Mouse (Mus musculus) midbrain, embryonic 12.5 days (tissue): ENCODE results near the gene Trim66. TPM values are rescaled to one million over a fixed set of nuclear protein-coding genes. Genes with fewer than 3 reads are reported as not detected.

Experiments
- ATAC-seq: fragments of 200-750 bp; cut with Nextera tagmentation; 2 replicates; pipeline ENCODE4 v1.8.0; 2017; ENCODE audit warnings: low read depth, moderate TSS enrichment, moderate library complexity; ENCODE audit not compliant: low FRiP score
- H3K27ac ChIP-seq: fragments of 300-500 bp; sonication (generic); replicated peaks from 2 replicates; pipeline ENCODE4 v1.5.1; 2016; ENCODE audit warnings: mild to moderate bottlenecking
- H3K27me3 ChIP-seq: fragments of 300-500 bp; sonication (generic); 2 replicates; pipeline ENCODE4 v1.6.1; 2016; ENCODE audit warnings: mild to moderate bottlenecking
- H3K36me3 ChIP-seq: fragments of 300-500 bp; sonication (generic); 2 replicates; pipeline ENCODE4 v1.6.1; 2016
- H3K4me1 ChIP-seq: fragments of 300-500 bp; sonication (generic); 2 replicates; pipeline ENCODE4 v1.6.1; 2016
- H3K4me2 ChIP-seq: fragments of 300-500 bp; sonication (generic); replicated peaks from 2 replicates; pipeline ENCODE4 v1.6.1; 2016; ENCODE audit warnings: mild to moderate bottlenecking, moderate library complexity
- H3K4me3 ChIP-seq: fragments of 300-500 bp; sonication (generic); 2 replicates; pipeline ENCODE4 v1.5.1; 2016; ENCODE audit warnings: mild to moderate bottlenecking
- H3K9ac ChIP-seq: fragments of 300-500 bp; sonication (generic); replicated peaks from 2 replicates; pipeline ENCODE4 v1.6.1; 2016; ENCODE audit warnings: mild to moderate bottlenecking, moderate library complexity
- H3K9me3 ChIP-seq: fragments of 300-500 bp; sonication (generic); 2 replicates; pipeline ENCODE4 v1.6.1; 2016; ENCODE audit warnings: mild to moderate bottlenecking
- WGBS: fragments of 180-500 bp; shearing (Covaris S2); methylation state at CpG from one replicate; pipeline ENCODE4 v1.1.7; 2016; 5-methylcytosine and 5-hydroxymethylcytosine counted together
- polyA plus RNA-seq: library from polyadenylated mRNA; unstranded; fragments of >200 nt; fragmentation: Nextera tagmentation; extraction: Ambion mirVana; gene quantifications from 2 replicates; pipeline ENCODE4 v1.2.1, GENCODE M21; 2016

Gene Trim66
- polyA plus RNA-seq = 0.21 and 0.23 TPM in 2 replicates

DNA sequence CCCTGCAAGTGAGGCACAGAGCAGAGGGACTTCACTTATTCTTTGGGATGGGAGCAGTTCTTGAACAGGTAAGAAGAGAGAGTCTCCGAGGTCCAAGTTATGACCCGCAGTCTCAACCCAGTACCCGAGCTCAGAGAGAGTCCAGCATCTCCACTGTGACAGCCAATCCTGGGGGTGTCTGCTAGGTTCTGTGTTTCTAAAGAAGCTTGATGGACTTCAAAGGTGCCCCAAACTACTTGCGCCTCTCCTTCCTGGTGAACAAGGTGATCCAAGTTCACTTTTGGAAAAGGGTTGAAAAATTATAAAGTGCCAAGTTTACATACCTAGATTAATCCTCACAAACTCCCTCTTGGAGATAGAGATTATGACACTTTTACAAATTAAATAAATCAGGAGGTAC is at the start of gene Trim66:
Gene Trim66, minus strand, starts transcription at position 101 of the 400 bp plus-strand sequence.
- no peak for ATAC-seq
- 84% methylated on average over 4 of the region's 4 CpGs for WGBS
- Histone ChIP-seq H3K9ac (0 out of 2 replicates have a peak within 1 kb of the TSS, but pooled peaks have one; percentile 24), H3K9me3 (no peaks in the 10 kb centered on the region), H3K36me3 (no peaks in the 10 kb centered on the region), H3K4me1 (peaks cover 8% of the 10 kb centered on the region), H3K4me3 (no peak within 1 kb of the TSS), H3K4me2 (peak within 1 kb of the TSS; percentile 32), H3K27me3 (0 out of 2 replicates have a peak, but pooled peaks cover 5% of the 10 kb centered on the region), H3K27ac (0 out of 2 replicates have a peak within 1 kb of the TSS, but pooled peaks have one; percentile 30)

- no peak for ATAC-seq
- no peak overlapping the region for H3K27ac ChIP-seq
- WGBS = 99% methylated on average over 5 of the region's 5 CpGs
Measured at GRCm38 (mm10) chr7:109546726-109547125, 38.8 kb upstream of the Trim66 start.

GRCm38 (mm10) chr7:109546186-109546585 is 38.3 kb upstream of the Trim66 start:
- H3K27ac ChIP-seq = no peak overlapping the region
- H3K4me2 ChIP-seq = no peak overlapping the region
- H3K9ac ChIP-seq = no peak overlapping the region
- ATAC-seq = no peak
- peaks cover 24% of the 10 kb centered on the region for H3K36me3 ChIP-seq
- WGBS = 92% methylated on average over 2 of the region's 2 CpGs
- no peak overlapping the region for H3K4me3 ChIP-seq
- H3K4me1 ChIP-seq = 0 out of 2 replicates have a peak, but pooled peaks cover 2% of the 10 kb centered on the region
- H3K27me3 ChIP-seq = no peaks in the 10 kb centered on the region
- H3K9me3 ChIP-seq = no peaks in the 10 kb centered on the region

More at GRCm38 (mm10) chr7:109546726-109547125, 38.8 kb upstream of the Trim66 start:
- Histone ChIP-seq H3K4me2 (no peak overlapping the region), H3K4me3 (no peak overlapping the region), H3K36me3 (peaks cover 24% of the 10 kb centered on the region), H3K9me3 (no peaks in the 10 kb centered on the region), H3K4me1 (0 out of 2 replicates have a peak, but pooled peaks cover 2% of the 10 kb centered on the region), H3K27me3 (no peaks in the 10 kb centered on the region), H3K9ac (no peak overlapping the region)

GRCm38 (mm10) chr7:109545255-109545993 is 37.5 kb upstream of the Trim66 start:
- Histone ChIP-seq H3K4me1 (0 out of 2 replicates have a peak, but pooled peaks cover 2% of the 10 kb centered on the region), H3K9me3 (no peaks in the 10 kb centered on the region), H3K4me3 (no peak overlapping the region), H3K27ac (no peak overlapping the region), H3K36me3 (peaks cover 29% of the 10 kb centered on the region), H3K4me2 (no peak overlapping the region), H3K27me3 (no peaks in the 10 kb centered on the region), H3K9ac (no peak overlapping the region)
- 83% methylated on average over 10 of the region's 10 CpGs for WGBS
- ATAC-seq = no peak

- Histone ChIP-seq H3K9me3 (no peaks in the 10 kb centered on the region), H3K27me3 (no peaks in the 10 kb centered on the region), H3K4me1 (0 out of 2 replicates have a peak, but pooled peaks cover 2% of the 10 kb centered on the region), H3K27ac (no peak overlapping the region), H3K9ac (no peak overlapping the region), H3K36me3 (peaks cover 29% of the 10 kb centered on the region), H3K4me2 (no peak overlapping the region), H3K4me3 (no peak overlapping the region)
- 81% methylated on average over 5 of the region's 5 CpGs for WGBS
- no peak for ATAC-seq
Measured at GRCm38 (mm10) chr7:109544792-109545191, 36.9 kb upstream of the Trim66 start.

- Histone ChIP-seq H3K9me3 (no peaks in the 10 kb centered on the region), H3K4me2 (no peak overlapping the region), H3K27ac (no peak overlapping the region), H3K27me3 (no peaks in the 10 kb centered on the region), H3K9ac (no peak overlapping the region), H3K36me3 (peaks cover 35% of the 10 kb centered on the region), H3K4me3 (no peak overlapping the region), H3K4me1 (0 out of 2 replicates have a peak, but pooled peaks cover 2% of the 10 kb centered on the region)
- 98% methylated on average over 3 of the region's 3 CpGs for WGBS
- no peak for ATAC-seq
Measured at GRCm38 (mm10) chr7:109542364-109542628, 34.4 kb upstream of the Trim66 start.

DNA sequence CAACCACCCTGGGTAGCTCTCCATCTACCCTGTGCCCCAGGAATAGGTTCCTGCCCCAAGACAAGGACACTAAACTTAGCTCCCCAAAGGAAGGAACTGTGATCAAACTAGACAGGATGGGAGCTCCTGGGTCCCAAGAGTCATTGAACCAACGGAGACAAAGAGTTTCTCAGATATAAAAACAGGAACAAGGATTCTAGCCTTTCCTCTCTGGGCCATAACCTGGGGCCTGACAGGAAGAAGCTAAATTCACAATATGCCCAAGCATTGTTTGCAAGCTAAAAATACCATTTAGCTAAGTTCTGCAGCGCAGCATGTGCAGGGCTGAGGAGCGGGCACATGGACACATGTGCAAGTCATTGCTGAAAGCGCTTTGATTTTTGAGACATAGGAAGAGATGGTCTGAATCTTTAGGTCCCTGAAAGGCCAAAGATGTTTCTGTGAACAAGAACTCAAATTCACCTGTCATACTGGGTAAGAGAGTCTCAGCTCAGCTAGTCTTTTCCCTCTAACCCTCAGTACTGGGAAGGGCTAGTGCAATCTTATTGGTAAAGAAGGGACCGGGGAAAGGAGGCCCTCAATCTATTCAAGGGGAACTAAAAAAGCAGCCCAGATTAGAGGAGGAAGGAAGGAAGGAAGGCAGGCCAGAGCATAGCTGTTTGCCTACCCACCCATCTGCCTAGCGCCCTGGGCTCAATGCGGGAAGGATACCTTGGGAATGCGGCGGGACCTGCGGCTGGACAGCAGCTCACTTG is 33.9 kb upstream of the Trim66 start:
- Histone ChIP-seq H3K4me3 (no peak overlapping the region), H3K27me3 (no peaks in the 10 kb centered on the region), H3K9me3 (no peaks in the 10 kb centered on the region), H3K4me2 (no peak overlapping the region), H3K36me3 (peaks cover 35% of the 10 kb centered on the region), H3K9ac (no peak overlapping the region), H3K27ac (no peak overlapping the region), H3K4me1 (0 out of 2 replicates have a peak, but pooled peaks cover 2% of the 10 kb centered on the region)
- no peak for ATAC-seq
- WGBS = 89% methylated on average over 10 of the region's 10 CpGs

GRCm38 (mm10) chr7:109540902-109541301 is 33.0 kb upstream of the Trim66 start:
- Histone ChIP-seq H3K4me3 (no peak overlapping the region), H3K27ac (no peak overlapping the region), H3K9me3 (no peaks in the 10 kb centered on the region), H3K36me3 (peaks cover 35% of the 10 kb centered on the region), H3K9ac (no peak overlapping the region), H3K27me3 (no peaks in the 10 kb centered on the region), H3K4me2 (no peak overlapping the region), H3K4me1 (0 out of 2 replicates have a peak, but pooled peaks cover 2% of the 10 kb centered on the region)
- no peak for ATAC-seq

- Histone ChIP-seq H3K27ac (no peak overlapping the region; the same call in 1 of the 2 replicates), H3K4me2 (no peak overlapping the region), H3K9ac (no peak overlapping the region), H3K9me3 (no peaks in the 10 kb centered on the region), H3K4me1 (no peaks in the 10 kb centered on the region), H3K4me3 (no peak overlapping the region), H3K27me3 (no peaks in the 10 kb centered on the region), H3K36me3 (peaks cover 26% of the 10 kb centered on the region)
- ATAC-seq = peak; percentile 56; the same call in 1 of the 2 replicates
- 45% methylated on average over 4 of the region's 4 CpGs for WGBS
Measured at GRCm38 (mm10) chr7:109536451-109536946, 28.6 kb upstream of the Trim66 start.

GRCm38 (mm10) chr7:109534921-109535320 is 27.0 kb upstream of the Trim66 start:
- 96% methylated on average over 3 of the region's 3 CpGs for WGBS
- Histone ChIP-seq H3K27me3 (no peaks in the 10 kb centered on the region), H3K4me3 (no peak overlapping the region), H3K27ac (no peak overlapping the region), H3K9me3 (no peaks in the 10 kb centered on the region), H3K36me3 (peaks cover 27% of the 10 kb centered on the region), H3K9ac (no peak overlapping the region), H3K4me2 (no peak overlapping the region), H3K4me1 (no peaks in the 10 kb centered on the region)
- ATAC-seq = no peak

DNA sequence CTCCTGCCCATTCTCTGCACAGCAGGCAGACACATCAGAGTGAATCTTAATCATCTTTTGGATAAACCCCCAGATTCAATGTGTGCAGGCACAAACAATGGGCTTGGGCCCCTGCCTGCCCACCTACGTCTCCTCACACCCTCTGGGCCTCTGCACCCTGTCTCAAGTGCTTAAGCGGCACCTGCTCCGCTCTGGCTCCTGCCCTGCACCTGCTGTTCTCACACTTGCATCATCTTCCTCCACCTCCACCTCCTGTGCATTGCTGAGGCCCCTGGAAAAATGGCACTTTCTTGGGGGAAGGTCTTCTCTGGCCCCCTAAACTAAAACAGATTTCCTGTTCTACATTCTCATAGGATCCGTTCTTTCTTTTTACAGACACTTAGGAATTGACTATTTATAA is 26.0 kb upstream of the Trim66 start:
- no peaks in the 10 kb centered on the region for H3K4me1 ChIP-seq
- no peaks in the 10 kb centered on the region for H3K9me3 ChIP-seq
- no peak overlapping the region for H3K9ac ChIP-seq
- H3K4me2 ChIP-seq = no peak overlapping the region
- H3K27me3 ChIP-seq = no peaks in the 10 kb centered on the region
- H3K36me3 ChIP-seq = peaks cover 21% of the 10 kb centered on the region
- ATAC-seq = no peak
- H3K4me3 ChIP-seq = no peak overlapping the region
- 90% methylated on average over 4 of the region's 4 CpGs for WGBS
- H3K27ac ChIP-seq = no peak overlapping the region

DNA sequence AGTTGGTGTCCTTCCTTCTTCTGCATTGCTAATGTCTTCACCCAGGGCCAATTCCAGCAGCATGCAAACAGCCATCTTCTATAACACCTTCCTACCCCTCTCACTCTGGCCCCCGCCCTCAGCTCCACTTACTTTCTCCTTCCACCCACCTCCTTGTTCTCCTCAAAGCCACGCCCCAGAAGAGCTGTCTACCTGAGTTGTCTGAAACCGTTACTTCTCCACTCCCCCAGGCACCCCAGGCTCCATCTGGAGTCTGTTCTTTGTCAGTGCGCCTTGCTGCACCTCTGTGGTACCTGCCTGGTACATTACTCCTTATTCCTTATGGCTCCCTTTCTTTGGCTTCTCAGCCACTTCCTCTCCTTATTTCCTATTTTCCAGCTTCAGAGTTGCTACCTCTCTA is 25.2 kb upstream of the Trim66 start:
- Histone ChIP-seq H3K4me3 (no peak overlapping the region), H3K27me3 (no peaks in the 10 kb centered on the region), H3K4me1 (no peaks in the 10 kb centered on the region), H3K9ac (no peak overlapping the region), H3K27ac (no peak overlapping the region), H3K36me3 (peaks cover 21% of the 10 kb centered on the region; the same call in 1 of the 2 replicates), H3K9me3 (no peaks in the 10 kb centered on the region), H3K4me2 (no peak overlapping the region)
- ATAC-seq = no peak
- 82% methylated on average over 4 of the region's 4 CpGs for WGBS
